Mouse (Mus musculus) adrenal gland, adult 8-10 months (tissue): Measurements from ENCODE around the gene Ccdc13. TPM values are rescaled to one million over a fixed set of nuclear protein-coding genes. Genes with fewer than 3 reads are reported as not detected.

Source experiments
- DNase-seq: peaks from one replicate; pipeline ENCODE4 v3.0.0; 2022
- total RNA-seq, 4 experiments: library from RNA; stranded (reverse); gene quantifications; 2 replicates each; pipeline ENCODE4 v1.2.4; 2022

Ccdc13 gene
- total RNA-seq, 4 experiments from 2014 or later: 0.73 to 2.2 (median 1.6) TPM

GRCm38 (mm10) chr9:121798887-121799520 lies 40.3 kb downstream of the Ccdc13 start:
- DNase-seq: no peak

DNA sequence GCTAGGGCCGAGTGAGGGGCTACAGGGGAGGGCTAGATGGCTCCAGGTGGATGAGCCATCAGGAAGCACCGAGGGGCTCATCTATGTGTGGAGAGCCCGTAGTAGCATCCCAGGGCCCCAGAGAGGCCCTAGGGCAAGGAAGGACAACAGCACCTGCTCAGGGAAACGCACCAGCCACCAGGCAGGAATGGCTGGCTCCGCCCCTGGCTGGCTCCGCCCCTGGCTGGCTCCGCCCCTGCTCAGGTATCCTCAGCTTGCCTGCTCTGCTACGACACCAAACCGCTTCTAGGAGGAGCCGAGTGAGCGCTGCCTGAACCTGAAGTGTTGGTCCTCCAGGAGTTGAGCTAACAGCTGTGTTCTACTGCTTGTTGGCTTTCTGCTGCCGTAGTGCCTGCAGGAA lies 41.5 kb downstream of the Ccdc13 start:
- DNase-seq: no peak

DNA sequence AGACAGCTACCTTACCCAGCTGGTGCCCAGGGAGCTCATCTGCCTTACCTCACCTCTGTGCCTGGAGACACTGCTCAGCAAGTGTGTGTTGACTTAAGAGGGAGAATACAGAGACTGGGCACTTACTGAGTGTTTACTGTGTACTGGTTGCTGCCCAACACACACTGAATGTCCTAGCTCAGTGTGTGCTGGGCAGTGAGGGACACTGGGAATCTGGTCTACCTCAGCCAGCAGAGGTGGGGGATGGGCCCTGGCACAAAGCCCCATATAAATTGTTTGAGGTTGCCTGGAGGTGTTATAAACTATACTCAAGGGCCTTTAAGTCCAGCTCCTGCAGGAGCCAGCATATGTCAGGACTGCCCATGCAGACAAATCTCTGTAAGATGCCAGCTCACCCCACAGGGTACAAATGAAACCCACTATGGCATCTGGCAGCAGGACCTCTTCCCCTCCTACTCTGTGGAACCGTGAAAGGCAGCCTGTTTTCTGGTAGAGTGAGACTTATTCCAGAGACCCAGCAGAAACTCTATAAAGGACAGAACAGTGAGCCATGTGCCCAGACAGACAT lies 44.2 kb downstream of the Ccdc13 start:
- no peak for DNase-seq

- no peak for DNase-seq
Measured at GRCm38 (mm10) chr9:121791757-121792521, 47.3 kb downstream of the Ccdc13 start, which contains the start of gene Hhatl. TSS of gene Hhatl (minus strand) at chr9:121792507.

DNA sequence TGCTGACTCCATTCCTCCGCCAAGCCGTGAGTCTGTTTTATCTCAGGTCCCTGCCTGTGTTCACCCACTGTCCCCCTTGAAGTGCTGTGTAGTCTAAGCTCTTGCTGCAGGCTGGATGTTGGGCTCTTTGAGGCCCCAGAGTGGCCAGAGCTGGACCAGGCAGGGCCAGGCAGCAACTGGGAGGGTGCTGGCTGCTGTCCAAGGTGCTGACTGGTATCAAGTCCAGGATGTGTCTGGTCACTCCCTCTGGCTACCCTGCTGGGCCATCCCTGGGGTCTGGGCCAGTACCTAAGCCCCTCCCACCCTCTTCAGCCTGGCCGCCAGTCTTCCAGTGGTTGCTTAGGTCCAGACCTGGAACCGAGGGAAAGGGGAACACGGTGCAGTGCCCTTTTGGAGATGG lies 48.1 kb downstream of the Ccdc13 start:
- DNase-seq: peak; percentile 28

GRCm38 (mm10) chr9:121786359-121786758 lies 52.9 kb downstream of the Ccdc13 start:
- DNase-seq: no peak

- DNase-seq: no peak
Measured at GRCm38 (mm10) chr9:121785261-121785660, 54.0 kb downstream of the Ccdc13 start.

DNA sequence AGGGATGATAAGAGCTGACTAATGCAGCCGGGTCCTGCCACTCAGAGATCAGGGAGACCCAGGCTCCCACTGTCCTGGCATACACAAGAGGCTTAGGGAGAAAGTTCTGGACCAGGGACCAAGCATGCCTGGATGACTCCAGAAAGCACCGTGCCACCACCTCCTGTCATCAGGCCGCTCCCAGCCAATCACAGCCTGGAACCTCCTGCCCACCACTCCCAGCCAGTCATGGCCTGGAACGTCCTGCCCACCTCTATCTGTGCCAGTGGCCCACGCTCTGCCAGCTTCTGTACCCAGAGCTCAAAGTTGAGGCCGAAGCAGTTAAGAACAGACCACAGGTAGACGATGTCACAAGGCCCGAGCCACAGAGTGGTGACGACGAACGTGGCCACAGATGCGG lies 54.5 kb downstream of the Ccdc13 start:
- no peak for DNase-seq

GRCm38 (mm10) chr9:121778066-121778624 lies 61.1 kb downstream of the Ccdc13 start:
- no peak for DNase-seq

DNA sequence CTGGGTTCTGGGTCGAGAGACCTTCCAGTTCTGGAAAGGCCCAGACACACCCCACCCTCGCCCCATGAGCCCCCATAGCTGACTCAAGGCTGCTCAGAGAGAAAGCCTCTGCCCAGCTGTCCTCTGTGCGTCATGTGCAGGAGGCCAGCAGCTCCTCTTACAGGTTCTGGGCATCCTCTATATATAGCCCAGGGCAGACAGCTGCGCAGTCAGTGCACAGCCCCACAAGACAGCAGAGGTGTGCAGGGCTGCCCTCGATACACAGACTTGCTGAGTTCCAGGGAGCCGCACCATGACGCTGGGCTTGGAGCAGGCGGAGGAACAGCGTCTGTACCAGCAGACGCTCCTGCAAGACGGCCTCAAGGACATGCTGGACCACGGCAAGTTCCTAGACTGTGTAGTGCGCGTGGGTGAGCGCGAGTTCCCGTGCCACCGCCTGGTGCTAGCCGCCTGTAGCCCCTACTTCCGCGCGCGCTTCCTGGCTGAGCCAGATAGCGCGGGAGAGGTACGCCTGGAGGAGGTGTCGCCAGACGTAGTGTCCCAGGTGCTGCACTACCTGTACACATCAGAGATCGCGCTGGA lies 61.7 kb downstream of the Ccdc13 start, which contains the start of gene Klhl40:
Klhl40 (plus strand) TSS at position 124 of the 582 bp plus-strand sequence.
- no peak for DNase-seq

DNA sequence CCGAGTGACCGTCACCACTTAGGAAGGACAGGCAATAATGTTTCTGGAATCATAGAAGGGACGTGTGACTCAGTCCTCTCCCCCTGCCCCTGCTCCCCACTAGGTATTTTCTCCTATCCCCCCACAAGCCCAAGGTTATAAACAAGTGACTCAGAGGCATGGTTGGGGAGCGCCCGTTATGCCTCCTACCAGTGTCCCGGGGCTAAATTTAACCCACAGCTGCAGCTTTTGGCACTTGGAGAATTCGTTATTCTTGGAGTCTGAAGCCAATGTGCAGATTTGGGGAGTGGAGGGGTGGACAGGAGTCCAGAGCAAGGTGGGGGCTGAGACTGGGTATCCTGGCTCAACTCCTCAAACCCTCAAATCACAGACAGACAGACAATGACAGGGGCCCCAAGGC lies 62.8 kb downstream of the Ccdc13 start:
- DNase-seq: no peak

DNA sequence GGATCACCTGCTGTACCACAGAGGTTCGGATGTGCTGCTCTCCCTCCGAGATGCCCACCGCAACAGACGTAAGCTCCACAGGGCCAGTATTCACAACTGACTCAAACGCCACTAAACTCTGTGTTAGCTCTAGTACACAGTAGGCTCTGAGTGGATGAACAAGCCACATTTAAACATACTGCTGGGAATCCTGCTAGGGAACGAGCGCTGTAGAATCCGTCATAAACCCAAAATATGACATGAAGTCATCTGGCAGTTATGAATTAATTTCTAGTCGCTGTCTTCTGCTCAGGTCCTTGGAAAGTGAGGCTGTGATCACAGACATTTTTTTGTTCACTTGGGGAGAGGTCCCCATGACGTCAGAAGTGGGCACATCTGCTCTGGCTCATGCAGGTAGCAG lies 63.3 kb downstream of the Ccdc13 start:
- DNase-seq: no peak

GRCm38 (mm10) chr9:121772412-121772811 lies 66.8 kb downstream of the Ccdc13 start:
- DNase-seq: no peak

- no peak for DNase-seq
Measured at GRCm38 (mm10) chr9:121765166-121765855, 74.0 kb downstream of the Ccdc13 start.

DNA sequence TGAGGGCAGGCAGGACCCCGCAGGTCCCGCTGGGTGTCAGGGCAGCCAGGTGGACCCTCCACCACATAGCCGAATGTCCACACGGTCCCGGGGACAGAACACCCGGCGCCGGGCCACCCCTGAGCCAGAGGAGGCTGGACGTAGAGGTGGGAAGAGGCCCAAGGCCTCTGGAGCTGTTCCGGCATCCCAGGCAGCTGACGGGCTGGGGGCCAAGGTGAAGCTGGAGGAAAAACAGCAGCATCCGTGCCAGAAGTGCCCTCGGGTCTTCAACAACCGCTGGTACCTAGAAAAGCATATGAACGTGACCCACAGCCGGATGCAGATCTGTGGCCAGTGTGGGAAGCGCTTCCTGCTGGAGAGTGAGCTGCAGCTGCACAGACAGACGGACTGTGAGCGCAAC lies 75.5 kb downstream of the Ccdc13 start:
- DNase-seq: no peak

- no peak for DNase-seq
Measured at GRCm38 (mm10) chr9:121762761-121763160, 76.5 kb downstream of the Ccdc13 start.

GRCm38 (mm10) chr9:121762248-121762647 lies 77.0 kb downstream of the Ccdc13 start:
- DNase-seq: no peak

- no peak for DNase-seq
Measured at GRCm38 (mm10) chr9:121761787-121762186, 77.5 kb downstream of the Ccdc13 start.

GRCm38 (mm10) chr9:121761091-121761665 lies 78.1 kb downstream of the Ccdc13 start:
- DNase-seq: no peak

DNA sequence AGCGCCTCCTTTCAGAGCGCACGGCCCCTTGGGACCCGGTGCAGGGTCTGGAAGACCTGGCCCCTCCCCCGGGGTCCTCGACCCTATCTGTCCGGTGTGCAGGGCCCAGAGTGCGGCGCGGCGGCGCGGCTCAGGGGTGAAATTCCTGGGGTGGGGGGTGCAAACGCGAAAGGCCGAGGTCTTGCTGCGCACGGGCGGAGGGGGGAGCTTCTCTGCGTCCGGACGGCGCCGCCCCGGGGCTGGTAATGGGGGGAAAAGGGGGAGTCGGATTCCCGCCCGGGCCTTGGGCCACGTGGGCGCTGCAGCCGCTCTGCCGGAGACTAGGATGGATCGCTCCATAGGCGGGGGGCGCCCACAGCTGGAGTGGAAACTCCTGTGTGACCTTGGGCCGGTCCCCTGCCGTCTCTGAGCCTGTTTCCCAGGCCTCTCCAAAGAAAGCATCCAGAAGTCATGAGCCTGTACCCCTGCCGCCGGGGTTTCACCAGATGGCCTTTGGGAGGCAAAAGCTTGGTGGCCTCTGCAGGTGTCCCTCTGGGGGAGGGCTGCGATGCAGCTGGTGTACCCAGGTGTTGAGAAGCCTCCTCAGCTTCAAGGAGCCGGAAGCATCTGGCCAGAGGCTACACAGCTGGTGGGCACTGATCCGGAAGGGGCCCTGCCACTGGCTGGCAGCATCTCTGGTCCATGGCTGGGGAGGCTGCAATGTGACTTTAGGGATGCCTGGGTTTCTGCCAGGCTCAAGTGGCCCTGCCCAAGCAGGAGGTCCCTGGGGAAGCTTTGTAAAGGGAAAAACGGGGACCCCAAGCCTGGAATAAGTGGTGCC lies 78.8 kb downstream of the Ccdc13 start:
- DNase-seq: peak; percentile 66
